Mouse (Mus musculus) embryonic facial prominence, embryonic 15.5 days (tissue): ENCODE data around the gene Atp6v1g2. TPM values are rescaled to one million over a fixed set of nuclear protein-coding genes. Genes with fewer than 3 reads are reported as not detected.

Experiments
- ATAC-seq: fragments of 200-750 bp; cut with Nextera tagmentation; 2 replicates; pipeline ENCODE4 v1.8.0; 2017; ENCODE audit warnings: low read depth, moderate TSS enrichment; ENCODE audit not compliant: insufficient number of reproducible peaks, low FRiP score, low TSS enrichment
- H3K27ac ChIP-seq: fragments of 300-500 bp; sonication (generic); replicated peaks from 2 replicates; pipeline ENCODE4 v1.5.1; 2015; ENCODE audit warnings: mild to moderate bottlenecking, inconsistent platforms
- H3K27me3 ChIP-seq: fragments of 300-500 bp; sonication (generic); 2 replicates; pipeline ENCODE4 v1.6.1; 2015; ENCODE audit warnings: inconsistent platforms
- H3K36me3 ChIP-seq: fragments of 300-500 bp; sonication (generic); 2 replicates; pipeline ENCODE4 v1.6.1; 2015; ENCODE audit warnings: mild to moderate bottlenecking, inconsistent platforms
- H3K4me1 ChIP-seq: fragments of 300-500 bp; sonication (generic); 2 replicates; pipeline ENCODE4 v1.6.1; 2015; ENCODE audit warnings: inconsistent platforms
- H3K4me2 ChIP-seq: fragments of 300-500 bp; sonication (generic); replicated peaks from 2 replicates; pipeline ENCODE4 v1.6.1; 2015; ENCODE audit warnings: mild to moderate bottlenecking, inconsistent platforms
- H3K4me3 ChIP-seq: fragments of 300-500 bp; sonication (generic); replicated peaks from 2 replicates; pipeline ENCODE4 v1.5.1; 2015; ENCODE audit warnings: mild to moderate bottlenecking, inconsistent platforms
- H3K9ac ChIP-seq: fragments of 300-500 bp; sonication (generic); 2 replicates; pipeline ENCODE4 v1.6.1; 2015; ENCODE audit warnings: inconsistent platforms
- H3K9me3 ChIP-seq: fragments of 300-500 bp; sonication (generic); replicated peaks from 2 replicates; pipeline ENCODE4 v1.6.1; 2016; ENCODE audit warnings: inconsistent platforms
- WGBS: fragments of 180-500 bp; shearing (Covaris S2); methylation state at CpG from one replicate; pipeline ENCODE4 v1.1.7; 2015; 5-methylcytosine and 5-hydroxymethylcytosine counted together
- polyA plus RNA-seq: library from polyadenylated mRNA; unstranded; fragments of >200 nt; fragmentation: Nextera tagmentation; extraction: Ambion mirVana; gene quantifications from 2 replicates; pipeline ENCODE4 v1.2.1, GENCODE M21; 2015

Atp6v1g2 gene
- polyA plus RNA-seq, 1 experiment from 2014 or later = 4.4 TPM

DNA sequence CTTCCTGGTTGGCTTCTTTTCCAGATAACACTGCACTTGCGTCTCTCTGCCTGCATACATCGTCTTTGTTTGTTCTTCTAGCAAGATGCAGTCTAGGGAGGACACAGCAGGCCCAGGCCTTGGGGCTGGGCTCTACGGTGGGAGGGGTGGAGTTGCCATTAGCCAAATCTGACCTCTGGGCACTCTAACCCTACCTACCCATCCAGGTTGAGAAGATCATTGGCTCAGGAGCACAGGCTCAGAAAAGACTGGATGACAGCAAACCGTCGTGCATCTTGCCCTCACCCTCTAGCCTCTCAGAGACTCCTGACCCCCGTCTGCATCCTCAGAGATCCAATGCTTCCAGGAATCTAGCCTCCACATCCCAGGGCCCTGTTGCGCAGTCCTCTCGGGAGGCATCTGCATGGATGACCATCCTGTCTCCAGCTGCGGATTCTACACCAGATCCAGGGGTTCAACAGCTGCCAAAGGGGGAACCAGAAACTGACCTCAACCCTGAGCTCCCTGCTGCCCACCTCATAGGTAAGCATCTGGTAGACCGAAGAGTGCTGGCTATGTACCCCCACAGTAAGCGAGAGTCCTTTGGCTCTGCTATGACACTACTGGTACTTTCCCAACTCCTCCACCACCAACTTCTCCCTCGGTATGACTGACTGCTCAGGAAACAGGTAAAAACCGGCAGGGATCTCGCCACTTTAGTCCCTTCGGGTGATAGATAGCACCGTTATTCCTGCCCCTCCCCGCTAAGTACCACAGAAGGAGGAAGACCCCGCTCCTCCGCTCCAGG, 38.4 kb upstream of the Atp6v1g2 start:
- Histone ChIP-seq H3K4me2 (peak overlapping the region; percentile 90), H3K9me3 (no peaks in the 10 kb centered on the region), H3K4me1 (peaks cover 16% of the 10 kb centered on the region), H3K27ac (no peak overlapping the region), H3K9ac (peak overlapping the region; percentile 42), H3K36me3 (no peaks in the 10 kb centered on the region), H3K4me3 (peak overlapping the region; percentile 48), H3K27me3 (peaks cover 30% of the 10 kb centered on the region)
- 41% methylated on average over 19 of the region's 19 CpGs for WGBS
- no peak for ATAC-seq

DNA sequence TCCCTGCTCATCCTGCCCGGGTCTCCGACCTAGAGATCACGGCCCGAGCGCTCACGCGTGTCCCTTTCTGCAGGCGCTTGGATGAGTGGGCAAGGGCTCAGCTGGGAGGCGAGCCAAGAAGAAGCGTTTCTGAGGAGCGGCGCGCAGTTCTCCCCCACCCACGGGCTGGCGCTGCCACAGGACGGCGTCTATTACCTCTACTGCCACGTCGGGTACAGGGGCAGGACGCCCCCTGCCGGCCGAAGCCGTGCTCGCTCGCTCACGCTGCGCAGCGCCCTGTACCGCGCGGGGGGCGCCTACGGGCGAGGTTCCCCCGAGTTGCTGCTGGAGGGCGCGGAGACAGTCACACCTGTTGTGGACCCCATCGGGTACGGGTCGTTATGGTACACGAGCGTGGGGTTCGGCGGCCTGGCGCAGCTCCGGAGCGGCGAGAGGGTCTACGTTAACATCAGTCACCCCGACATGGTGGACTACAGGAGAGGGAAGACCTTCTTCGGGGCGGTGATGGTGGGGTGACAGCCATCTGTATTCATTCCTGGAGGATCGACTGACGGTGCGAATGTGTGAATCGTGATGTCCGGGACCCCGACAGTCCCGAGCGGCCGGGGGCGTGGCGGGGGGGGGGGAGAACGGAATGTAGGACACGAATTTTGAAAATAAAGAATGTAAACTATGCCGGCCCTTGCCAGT, 37.7 kb upstream of the Atp6v1g2 start:
- H3K27me3 ChIP-seq = peaks cover 30% of the 10 kb centered on the region
- H3K4me2 ChIP-seq = peak overlapping the region; percentile 90
- H3K9me3 ChIP-seq = no peaks in the 10 kb centered on the region
- H3K36me3 ChIP-seq = no peaks in the 10 kb centered on the region
- H3K4me1 ChIP-seq = peaks cover 16% of the 10 kb centered on the region
- H3K4me3 ChIP-seq = peak overlapping the region; percentile 48
- peak; percentile 84 for ATAC-seq
- peak overlapping the region; percentile 42 for H3K9ac ChIP-seq
- 2% methylated on average over 66 of the region's 66 CpGs for WGBS
- H3K27ac ChIP-seq = no peak overlapping the region

DNA sequence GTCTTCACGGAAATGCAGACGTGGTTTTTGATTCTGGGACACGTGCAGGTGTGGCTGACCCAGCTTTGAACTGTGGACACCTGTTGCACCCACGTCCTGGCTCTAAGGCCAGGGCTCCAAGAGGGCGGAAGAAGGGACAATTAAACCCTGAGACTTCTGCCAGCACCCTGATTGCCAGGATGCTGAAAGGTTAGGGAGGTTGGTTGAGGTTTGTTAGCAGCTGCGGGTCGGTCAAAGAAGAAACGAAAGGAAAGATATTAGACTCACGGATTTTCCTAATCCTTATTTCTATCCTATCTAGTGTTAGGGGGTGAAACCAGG, 37.2 kb upstream of the Atp6v1g2 start:
- 26% methylated on average over 9 of the region's 9 CpGs for WGBS
- Histone ChIP-seq H3K27me3 (peaks cover 31% of the 10 kb centered on the region), H3K36me3 (no peaks in the 10 kb centered on the region), H3K9ac (no peak overlapping the region), H3K9me3 (no peaks in the 10 kb centered on the region), H3K4me1 (peaks cover 16% of the 10 kb centered on the region), H3K27ac (no peak overlapping the region), H3K4me3 (peak overlapping the region; percentile 48), H3K4me2 (peak overlapping the region; percentile 90)
- no peak for ATAC-seq

DNA sequence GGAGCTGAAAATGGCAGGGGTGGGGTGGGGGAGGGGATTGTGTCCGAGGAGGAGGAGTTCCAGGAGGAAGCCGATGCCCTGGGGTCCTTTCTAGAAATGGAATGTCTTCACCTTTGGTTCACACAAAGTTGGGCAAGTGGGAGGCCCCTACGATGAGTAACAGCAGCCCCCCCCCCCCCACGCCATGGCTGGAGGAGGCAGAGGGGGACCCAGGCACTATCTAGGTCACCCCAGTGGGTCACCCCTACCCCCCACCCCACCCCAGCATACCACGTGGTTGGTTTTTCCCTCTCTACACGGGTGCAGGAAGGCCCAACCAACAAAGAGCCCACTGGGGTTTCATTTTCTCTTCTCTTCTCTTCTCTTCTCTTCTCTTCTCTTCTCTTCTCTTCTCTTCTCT, 36.3 kb upstream of the Atp6v1g2 start:
- Histone ChIP-seq H3K4me2 (no peak overlapping the region), H3K27me3 (peaks cover 38% of the 10 kb centered on the region), H3K9ac (no peak overlapping the region), H3K9me3 (no peaks in the 10 kb centered on the region), H3K4me1 (peaks cover 21% of the 10 kb centered on the region), H3K4me3 (no peak overlapping the region), H3K36me3 (no peaks in the 10 kb centered on the region), H3K27ac (no peak overlapping the region)
- 28% methylated on average over 5 of the region's 6 CpGs for WGBS
- no peak for ATAC-seq

DNA sequence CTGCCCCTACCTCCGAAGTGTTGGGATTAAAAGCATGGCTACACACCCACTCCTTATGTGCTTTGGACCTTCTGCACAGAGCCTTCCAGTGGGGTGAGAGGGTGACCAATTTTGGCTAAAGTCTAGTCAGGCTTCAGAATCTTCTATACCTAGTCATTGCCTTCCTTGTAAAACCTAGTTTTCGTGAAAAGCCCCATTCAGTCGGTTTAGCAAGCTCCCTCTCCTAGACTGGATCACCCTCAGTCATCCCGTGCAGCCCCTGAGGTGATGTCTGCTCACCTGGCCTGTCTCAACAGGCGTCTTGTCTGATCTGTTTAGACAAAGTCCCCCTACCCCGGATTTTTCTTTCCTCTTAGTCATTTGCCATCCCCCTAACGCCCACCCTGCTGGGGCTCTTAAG, 35.4 kb upstream of the Atp6v1g2 start:
- no peak for ATAC-seq
- Histone ChIP-seq H3K9ac (no peak overlapping the region), H3K27me3 (peaks cover 41% of the 10 kb centered on the region), H3K36me3 (no peaks in the 10 kb centered on the region), H3K4me3 (no peak overlapping the region), H3K27ac (no peak overlapping the region), H3K9me3 (no peaks in the 10 kb centered on the region), H3K4me1 (peaks cover 21% of the 10 kb centered on the region), H3K4me2 (no peak overlapping the region)
- 52% methylated on average over 7 of the region's 7 CpGs for WGBS

DNA sequence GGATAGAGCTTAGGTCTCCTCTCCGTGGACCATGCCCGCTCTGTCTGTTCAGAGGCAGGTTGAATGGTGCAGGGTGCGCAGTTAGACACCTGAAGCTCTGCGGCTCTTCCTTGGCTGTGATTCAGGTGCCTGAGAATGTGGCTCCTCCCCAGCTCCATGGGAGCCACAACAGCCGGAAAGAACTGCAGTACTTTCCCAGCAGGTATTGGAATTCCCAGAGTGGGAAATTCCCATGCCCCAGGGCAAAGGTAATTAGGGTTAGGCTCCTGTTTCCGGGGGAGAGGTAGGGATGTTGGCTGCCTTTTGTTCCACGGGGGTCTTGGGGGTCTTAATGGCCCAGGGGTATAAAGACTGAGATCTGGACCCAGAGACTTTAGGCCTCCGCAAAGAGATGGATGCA, 34.5 kb upstream of the Atp6v1g2 start:
- Histone ChIP-seq H3K27me3 (peaks cover 44% of the 10 kb centered on the region), H3K4me3 (no peak overlapping the region), H3K4me1 (peaks cover 21% of the 10 kb centered on the region), H3K9ac (no peak overlapping the region), H3K27ac (no peak overlapping the region), H3K4me2 (no peak overlapping the region), H3K9me3 (no peaks in the 10 kb centered on the region), H3K36me3 (no peaks in the 10 kb centered on the region)
- WGBS = 11% methylated on average over 8 of the region's 8 CpGs
- no peak for ATAC-seq

DNA sequence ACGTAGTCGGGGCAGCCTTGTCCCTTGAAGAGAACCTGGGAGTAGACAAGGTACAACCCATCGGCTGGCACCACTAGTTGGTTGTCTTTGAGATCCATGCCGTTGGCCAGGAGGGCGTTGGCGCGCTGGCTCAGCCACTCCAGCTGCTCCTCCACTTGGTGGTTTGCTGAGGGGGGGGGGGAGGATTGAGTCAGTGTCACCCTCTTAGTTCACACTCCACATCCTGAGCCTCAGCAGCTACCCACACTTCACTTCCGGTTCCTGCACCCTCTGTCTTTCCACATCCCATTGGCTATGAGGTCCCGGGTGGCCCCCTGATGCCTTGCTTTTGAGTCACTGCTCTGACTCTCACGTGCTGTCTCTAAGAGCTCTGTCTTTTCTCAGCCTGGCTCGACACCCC, 33.1 kb upstream of the Atp6v1g2 start:
- no peak overlapping the region for H3K27ac ChIP-seq
- whole genome bisulfite sequencing = 82% methylated on average over 11 of the region's 11 CpGs
- no peaks in the 10 kb centered on the region for H3K36me3 ChIP-seq
- H3K4me3 ChIP-seq = no peak overlapping the region
- no peaks in the 10 kb centered on the region for H3K9me3 ChIP-seq
- no peak overlapping the region for H3K9ac ChIP-seq
- peaks cover 38% of the 10 kb centered on the region for H3K27me3 ChIP-seq
- peaks cover 20% of the 10 kb centered on the region for H3K4me1 ChIP-seq
- ATAC-seq = no peak
- H3K4me2 ChIP-seq = no peak overlapping the region

DNA sequence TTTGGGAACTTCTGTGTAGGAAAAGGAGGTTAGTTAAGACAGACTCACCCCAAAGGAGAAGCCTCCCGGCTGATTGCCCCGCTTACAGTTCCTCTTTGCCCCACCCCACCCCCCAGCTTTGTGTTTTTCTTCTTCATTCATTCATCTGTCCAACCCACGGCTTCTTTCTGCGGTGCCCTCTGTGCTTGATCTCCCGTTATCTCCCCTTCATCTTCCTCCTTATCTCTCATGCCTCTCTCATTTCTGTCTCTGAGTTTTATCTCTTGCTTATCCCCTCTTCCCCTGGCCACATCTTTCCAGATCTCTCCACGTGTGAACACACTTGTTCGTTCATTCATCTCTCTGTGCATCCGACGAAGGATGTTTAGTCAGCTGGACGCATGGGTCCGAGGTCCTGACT, 32.3 kb upstream of the Atp6v1g2 start:
- Histone ChIP-seq H3K27me3 (peaks cover 31% of the 10 kb centered on the region), H3K36me3 (no peaks in the 10 kb centered on the region), H3K4me2 (no peak overlapping the region), H3K4me3 (peak overlapping the region; percentile 10; the same call in 1 of the 2 replicates), H3K27ac (no peak overlapping the region), H3K9me3 (no peaks in the 10 kb centered on the region), H3K9ac (no peak overlapping the region), H3K4me1 (peaks cover 13% of the 10 kb centered on the region)
- WGBS = 75% methylated on average over 11 of the region's 11 CpGs
- no peak for ATAC-seq

DNA sequence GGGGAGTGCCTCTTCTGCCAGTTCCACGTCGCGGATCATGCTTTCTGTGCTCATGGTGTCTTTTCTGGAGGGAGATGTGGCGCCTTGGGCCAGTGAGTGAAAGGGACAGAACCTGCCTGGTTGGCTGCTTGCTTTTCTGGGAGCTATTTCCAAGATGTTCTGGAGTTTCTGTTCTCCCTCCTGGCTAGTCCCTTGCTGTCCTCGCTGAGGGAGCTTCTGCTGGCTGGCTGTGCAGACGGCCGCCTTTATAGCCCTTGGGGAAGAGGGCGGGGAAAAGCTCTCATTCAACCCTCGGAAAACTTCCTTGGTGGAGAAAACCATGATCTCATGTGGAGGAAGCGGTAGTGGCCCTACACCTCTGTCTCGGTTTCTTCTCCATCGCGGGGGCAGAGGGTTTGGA, 31.7 kb upstream of the Atp6v1g2 start, which contains the start of gene Tnf:
Gene Tnf (minus strand): TSS at position 221 of the 400 bp plus-strand sequence.
- H3K4me1 ChIP-seq = peaks cover 8% of the 10 kb centered on the region; the same call in 1 of the 2 replicates
- peak within 1 kb of the TSS; percentile 10; the same call in 1 of the 2 replicates for H3K4me3 ChIP-seq
- no peaks in the 10 kb centered on the region for H3K36me3 ChIP-seq
- ATAC-seq = no peak
- H3K27ac ChIP-seq = no peak within 1 kb of the TSS
- H3K4me2 ChIP-seq = peak within 1 kb of the TSS; percentile 2; the same call in 1 of the 2 replicates
- WGBS = 41% methylated on average over 13 of the region's 13 CpGs
- no peak within 1 kb of the TSS for H3K9ac ChIP-seq
- H3K9me3 ChIP-seq = no peaks in the 10 kb centered on the region
- H3K27me3 ChIP-seq = peaks cover 25% of the 10 kb centered on the region

DNA sequence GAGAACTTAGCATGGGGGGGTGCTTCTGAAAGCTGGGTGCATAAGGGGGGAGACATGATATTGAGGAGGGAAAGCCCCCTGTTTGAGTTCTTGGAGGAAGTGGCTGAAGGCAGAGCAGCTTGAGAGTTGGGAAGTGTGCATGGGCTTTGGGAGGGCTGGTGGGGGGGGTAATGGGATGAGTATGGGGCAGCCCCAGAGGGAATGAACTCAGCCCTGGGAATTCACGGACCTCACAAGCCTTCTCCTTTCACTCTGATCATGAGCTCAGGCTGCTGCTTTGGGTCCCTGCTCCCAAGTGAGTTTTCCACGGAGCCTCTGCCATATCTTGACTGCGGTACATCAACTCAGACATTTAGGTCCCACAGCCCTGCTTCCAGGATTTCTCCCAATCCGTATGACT, 31.0 kb upstream of the Atp6v1g2 start:
- Histone ChIP-seq H3K4me1 (peaks cover 8% of the 10 kb centered on the region; the same call in 1 of the 2 replicates), H3K27me3 (peaks cover 25% of the 10 kb centered on the region), H3K4me2 (no peak overlapping the region), H3K9ac (no peak overlapping the region), H3K9me3 (no peaks in the 10 kb centered on the region), H3K36me3 (no peaks in the 10 kb centered on the region), H3K27ac (no peak overlapping the region), H3K4me3 (no peak overlapping the region)
- 76% methylated on average over 4 of the region's 4 CpGs for WGBS
- no peak for ATAC-seq

DNA sequence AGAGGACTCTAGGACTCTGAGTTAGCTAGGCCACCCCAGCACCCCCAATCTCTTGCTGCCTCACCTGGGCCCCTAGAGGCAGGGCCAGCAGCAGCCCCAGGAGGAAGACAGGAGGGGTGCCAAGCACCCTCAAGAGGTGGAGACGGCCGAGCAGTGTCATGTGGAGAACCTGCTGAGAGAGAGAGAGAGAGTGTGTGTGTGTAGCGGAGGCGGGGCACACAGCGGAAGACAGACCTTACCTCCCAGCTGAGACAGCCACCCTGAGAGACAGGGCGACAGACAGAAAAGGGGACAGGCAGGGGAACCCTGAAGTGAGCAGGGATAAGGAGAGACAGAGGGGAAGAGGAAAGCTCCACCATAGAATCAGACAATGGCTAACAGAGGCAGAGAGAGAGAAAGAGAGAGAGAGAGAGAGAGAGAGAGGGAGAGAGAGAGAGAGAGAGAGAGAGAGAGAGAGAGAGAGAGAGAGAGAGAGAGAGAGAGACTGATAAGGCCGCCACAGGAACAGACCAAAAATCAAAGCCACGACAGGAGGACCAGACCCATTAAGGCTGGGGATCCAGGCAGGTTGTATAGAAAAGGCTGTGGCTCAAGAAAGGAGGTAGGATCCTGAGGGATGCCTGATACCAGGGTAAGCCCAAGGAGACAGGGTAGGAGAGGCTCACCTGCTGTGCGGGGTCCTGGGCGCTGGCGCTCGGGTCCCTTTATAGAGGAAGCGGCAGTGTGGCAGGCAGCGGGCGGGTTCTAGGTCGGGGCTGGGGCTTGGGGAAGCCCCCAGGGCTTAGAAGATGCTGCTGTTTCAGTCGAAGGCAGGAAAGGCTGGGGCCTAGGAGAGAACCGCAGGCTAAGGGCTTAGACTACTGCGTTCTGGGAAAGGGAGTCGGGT, 28.7 kb upstream of the Atp6v1g2 start, which contains the start of gene Lta:
Gene Lta (minus strand): TSS at position 858 of the 886 bp plus-strand sequence.
- Histone ChIP-seq H3K9me3 (no peaks in the 10 kb centered on the region), H3K4me1 (peaks cover 8% of the 10 kb centered on the region; the same call in 1 of the 2 replicates), H3K4me3 (no peak within 1 kb of the TSS), H3K9ac (no peak within 1 kb of the TSS), H3K36me3 (no peaks in the 10 kb centered on the region), H3K27me3 (peaks cover 25% of the 10 kb centered on the region), H3K4me2 (no peak within 1 kb of the TSS), H3K27ac (no peak within 1 kb of the TSS)
- 27% methylated on average over 20 of the region's 20 CpGs for WGBS
- no peak for ATAC-seq
